Mouse (Mus musculus) cerebellum, postnatal 36 days (tissue): ENCODE measurements around the gene Mrpl32.
A peak's percentile ranks its signal among the peaks of the same experiment; 100 is the strongest.

Source experiments
- DNase-seq, 2 experiments: peaks; one replicate each; pipeline ENCODE4 v3.0.0; 2021 to 2022; ENCODE audit warnings: mixed read lengths in 2 of 2

Mrpl32 gene

DNA sequence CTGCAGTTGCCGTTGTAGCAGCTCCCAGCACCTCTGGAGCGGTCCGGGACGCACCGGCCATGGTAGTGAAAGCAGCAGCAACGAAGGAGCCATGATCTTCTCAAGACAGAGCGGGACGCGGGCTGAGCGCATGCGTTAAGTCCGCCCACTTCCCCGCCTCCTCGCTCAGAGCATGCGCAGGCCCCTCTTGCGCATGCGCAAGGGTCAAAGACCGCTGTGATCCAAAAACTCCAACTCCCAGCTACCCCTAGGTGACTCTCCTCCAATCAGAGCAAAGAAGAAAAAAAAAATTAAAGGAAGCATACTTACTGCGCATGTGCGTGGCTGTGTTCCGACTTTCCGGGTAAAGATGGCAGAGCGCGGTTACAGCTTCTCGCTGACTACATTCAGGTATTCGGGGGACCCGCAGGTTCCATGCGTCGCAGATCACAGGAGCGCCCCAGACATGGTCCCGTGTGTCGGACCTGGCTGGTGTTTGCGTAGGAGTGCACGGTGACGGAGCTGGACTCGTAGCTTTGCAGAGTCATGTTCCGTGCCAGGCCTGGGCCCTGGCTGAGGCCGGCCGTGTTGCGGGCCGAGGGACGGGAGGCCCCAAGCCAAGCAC lies at the start of gene Mrpl32, which contains the start of gene Psma2:
TSS of gene Mrpl32 (minus strand) at position 240 of the 604 bp plus-strand sequence.
TSS of gene Psma2 (plus strand) at position 315 of the 604 bp plus-strand sequence.
- peak; percentile 95 to 96 for DNase-seq

DNA sequence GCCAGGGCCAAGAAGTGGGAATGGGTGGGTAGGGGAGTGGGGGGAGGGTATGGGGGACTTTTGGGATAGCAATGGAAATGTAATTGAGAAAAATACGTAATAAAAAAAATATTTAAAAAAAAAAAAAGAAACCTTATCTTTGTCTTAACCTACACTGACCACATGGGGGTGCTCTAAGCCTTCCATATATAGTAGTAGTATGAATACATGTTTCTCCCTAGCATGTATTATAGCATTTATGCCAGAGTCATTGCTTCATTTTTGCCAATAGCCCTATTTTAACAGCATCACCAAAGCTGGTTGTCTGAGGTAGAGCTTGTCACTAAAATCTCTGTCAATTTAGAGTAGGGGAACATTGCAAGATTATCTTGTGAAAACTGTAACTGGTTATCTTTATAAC lies 36.3 kb upstream of the Mrpl32 start:
- no peak for DNase-seq

DNA sequence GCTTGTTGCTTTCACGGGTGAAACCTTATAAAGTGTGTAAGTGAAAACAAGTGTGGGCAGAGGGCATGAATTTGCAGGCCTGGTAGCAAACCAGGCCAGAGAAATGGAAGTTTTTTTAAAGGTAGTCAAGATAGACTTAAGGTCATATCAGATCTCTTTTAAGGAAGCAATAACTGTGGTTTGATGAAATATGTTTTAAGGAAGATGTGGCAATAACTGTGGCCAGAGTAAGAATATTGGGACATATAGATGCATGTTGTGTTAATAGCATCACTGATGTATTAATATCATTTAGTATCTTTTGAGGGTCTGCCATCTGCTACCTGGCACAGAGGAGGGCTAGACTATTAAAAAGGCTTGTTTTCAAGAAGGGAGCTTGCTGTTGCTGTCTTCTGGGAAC lies 27.0 kb upstream of the Mrpl32 start:
- DNase-seq: no peak

DNA sequence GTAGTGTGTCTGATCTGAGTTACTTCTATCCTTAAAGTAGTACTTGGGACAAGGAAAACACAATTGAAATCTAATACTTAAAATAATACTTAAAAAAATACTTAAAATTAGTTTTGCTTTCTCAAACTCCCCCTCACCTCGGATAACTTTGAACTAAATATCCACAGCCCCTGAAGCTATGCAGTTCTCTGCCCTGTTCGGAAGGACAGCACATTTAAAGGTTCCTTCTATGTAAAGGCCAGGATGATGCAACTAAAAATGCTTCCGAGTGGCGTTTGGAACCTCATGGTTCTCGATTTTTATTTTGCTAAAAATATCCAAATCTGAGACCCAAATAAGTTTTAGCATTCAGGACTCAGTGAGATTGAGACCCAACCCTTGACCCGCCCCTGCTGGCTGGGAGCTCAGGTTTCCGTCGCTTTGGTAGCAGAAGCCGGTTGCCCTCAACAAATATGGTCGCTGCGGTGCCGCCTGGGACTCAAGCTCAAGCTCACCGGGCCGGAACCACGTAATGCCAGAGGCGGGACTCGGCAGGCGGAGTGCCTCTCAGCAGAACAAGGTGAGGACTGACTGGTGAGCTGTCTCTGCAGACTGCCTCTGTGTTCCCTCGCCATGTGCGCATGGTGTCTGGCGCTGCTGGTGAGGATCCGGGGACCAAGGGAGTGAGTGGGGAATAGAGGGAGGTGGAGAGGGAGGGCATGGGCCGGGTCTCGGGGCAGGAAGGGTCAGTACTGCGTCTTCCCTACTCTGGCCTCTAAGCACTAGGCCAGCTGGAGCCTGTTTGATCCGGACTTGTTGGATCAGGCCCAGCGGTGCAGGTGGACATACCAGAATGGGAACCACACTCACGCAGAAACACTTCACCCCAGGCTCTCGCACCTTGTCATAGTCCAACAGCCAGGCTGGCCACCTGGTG lies 17.0 kb upstream of the Mrpl32 start, which contains the start of gene AW209491:
TSS of gene AW209491 (plus strand) at position 429 of the 916 bp plus-strand sequence.
- DNase-seq: peak; percentile 97 to 98

DNA sequence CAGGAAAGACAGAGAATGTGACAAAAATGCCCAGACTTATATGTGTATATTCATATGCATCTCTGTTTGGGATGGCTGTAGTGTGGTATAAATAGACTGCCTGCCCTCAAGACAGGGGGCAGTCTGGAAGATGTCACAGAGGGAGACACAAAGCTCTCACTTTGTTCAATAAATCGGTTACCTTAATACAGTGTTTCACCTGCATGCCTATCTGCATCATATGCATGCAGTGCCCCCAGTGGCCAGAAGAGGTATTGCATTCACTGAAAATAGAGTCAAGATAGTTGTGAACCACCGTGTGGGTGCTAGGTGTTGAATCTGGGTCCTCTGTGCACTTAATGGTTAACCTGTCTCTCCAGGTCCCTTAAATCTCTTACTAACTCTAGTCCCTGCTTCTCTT lies 5.8 kb upstream of the Mrpl32 start:
- peak; percentile 68 to 80 for DNase-seq

DNA sequence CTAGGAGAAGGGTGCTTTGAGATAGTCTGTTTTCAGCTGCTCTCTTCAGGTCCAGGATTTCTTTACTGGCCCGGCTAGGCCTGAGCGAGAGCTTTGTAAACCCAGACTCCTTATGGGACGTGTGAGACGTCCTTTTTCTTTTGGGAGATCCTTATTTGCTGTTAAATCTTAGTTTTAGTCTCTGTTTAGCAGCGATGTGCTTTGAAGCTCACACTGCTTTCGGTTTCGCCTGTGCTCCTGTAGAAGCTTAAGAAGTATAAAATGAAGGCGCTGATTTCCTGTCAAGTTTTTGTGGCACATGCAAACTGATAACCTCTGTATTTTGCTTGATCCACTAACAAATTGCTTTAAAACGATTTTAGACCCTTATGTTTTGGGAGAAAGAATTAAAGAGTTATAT lies 588 bp upstream of the Mrpl32 start:
- DNase-seq: no peak

DNA sequence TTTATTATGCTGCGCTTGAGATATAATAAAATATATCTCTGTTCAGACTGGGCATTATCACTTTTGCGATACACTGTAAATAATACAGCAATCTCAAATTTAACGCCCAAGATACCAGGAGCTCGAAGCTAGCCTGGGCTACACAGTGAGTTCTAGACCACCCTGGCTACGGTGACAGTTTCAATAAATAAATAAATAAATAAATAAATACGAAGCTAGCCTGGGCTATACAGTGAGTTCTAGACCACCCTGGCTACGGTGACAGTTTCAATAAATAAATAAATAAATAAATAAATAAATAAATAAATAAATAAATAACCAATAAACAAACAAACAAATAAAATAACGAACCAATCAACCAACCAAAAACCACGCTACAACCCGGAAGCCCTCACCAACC lies 502 bp downstream of the Mrpl32 start:
- DNase-seq: no peak

DNA sequence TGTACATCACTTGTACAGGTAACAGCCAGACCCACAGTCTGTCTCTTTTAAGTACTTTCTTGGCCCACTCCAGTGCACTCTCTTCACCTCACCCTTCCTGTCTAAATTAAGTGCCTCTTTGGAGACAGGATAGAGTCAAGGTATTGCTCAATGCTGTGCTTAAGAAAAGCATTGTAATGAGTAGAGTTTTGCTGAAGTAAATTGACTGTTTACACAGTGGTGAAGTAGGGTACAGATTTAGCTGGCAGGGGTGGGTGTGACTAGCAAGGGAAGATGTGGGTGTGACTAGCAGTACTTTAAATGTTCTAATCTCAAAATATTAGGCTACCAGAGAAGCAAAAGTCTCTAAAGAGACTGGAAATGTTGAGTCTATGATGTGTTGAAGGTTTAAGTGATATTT lies 5.3 kb downstream of the Mrpl32 start:
- no peak for DNase-seq

DNA sequence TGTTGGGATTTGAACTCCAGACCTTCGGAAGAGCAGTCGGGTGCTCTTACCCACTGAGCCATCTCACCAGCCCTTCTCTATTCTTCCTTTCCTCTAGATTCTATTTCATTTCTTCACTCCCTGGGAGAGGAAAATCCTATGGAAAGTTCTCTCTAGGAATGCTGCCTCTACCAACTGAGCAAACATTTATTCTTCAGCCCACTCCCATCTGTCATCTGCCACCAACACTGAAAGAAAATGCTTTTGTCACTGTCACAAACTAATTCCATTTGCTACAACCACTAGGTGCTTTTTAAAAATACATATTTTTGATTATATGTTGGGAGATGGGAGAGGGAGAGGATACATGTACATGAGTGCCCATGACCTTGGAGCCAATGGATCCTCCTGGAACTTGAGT lies 10.2 kb downstream of the Mrpl32 start:
- no peak for DNase-seq

DNA sequence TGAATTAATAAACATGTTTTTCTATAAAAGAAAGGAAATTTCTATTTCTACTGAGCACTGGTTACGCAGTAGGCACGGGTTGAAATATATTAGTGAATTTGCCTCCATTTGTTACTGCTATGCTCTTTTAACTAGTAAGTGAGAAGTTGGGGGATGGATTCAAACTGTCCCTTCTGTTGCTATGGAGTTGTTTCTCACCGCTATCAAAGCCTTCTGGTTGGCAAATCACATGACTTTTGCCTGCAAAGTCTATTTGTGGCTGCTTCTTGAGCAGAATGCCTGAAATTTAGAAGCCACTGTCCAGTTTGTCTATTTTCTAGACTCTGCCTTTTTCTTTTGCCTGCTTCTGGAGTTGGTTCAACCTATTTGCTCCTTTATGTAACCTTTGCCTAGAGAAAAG lies 32.6 kb downstream of the Mrpl32 start:
- DNase-seq: no peak

DNA sequence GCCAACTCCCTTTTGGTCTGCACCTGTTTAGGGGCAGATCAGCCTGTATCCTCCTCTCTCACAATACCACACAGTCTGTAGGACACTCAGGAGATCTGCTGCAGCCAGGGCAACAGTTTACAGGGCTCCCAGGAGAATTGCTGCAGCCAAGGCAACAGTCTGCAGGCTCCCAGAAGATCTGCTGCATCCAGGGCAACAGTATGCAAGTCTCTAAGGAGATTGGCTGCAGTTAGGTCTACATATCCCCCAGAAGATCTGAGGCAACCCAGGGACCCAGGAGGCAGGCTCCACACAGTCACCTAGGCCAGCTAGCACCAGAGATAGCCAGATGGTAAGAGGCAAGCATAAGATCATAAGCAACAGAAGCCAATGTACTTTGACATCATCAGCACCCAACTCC lies 38.8 kb downstream of the Mrpl32 start:
- DNase-seq: no peak

DNA sequence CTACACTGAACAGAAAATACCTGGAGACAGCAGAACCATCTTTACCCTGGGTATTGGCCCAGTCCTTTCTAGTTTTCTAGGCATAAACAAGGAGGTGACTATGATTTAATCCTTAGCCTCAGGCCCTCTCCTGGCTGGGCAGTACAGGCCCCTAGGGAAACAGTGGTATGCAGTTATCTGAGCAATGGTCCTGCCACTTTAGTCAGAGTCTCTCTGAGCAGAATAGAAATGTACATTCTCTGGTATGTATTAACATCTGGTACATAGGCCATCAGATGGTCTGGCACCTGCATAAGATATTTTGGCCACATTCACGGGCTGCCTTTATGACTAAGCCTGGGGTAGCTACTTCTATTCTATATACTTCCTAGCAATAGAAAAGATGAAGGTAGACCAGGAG lies 51.6 kb downstream of the Mrpl32 start:
- DNase-seq: no peak
